Mouse (Mus musculus) ES-Bruce4 (cell line): ENCODE data around the gene Hsdl2.

Experiments used
- CTCF ChIP-seq: IDR thresholded peaks from one replicate; pipeline ENCODE4 v1.8.1; 2011; ENCODE audit warnings: low read depth, low read length
- EP300 ChIP-seq: IDR thresholded peaks from 2 replicates; pipeline ENCODE4 v1.6.1; 2011; ENCODE audit warnings: low read depth, low read length; ENCODE audit not compliant: insufficient read depth
- POLR2A ChIP-seq: IDR thresholded peaks from one replicate; pipeline ENCODE4 v1.8.1; 2011; ENCODE audit warnings: low read length; ENCODE audit not compliant: insufficient read depth

DNA sequence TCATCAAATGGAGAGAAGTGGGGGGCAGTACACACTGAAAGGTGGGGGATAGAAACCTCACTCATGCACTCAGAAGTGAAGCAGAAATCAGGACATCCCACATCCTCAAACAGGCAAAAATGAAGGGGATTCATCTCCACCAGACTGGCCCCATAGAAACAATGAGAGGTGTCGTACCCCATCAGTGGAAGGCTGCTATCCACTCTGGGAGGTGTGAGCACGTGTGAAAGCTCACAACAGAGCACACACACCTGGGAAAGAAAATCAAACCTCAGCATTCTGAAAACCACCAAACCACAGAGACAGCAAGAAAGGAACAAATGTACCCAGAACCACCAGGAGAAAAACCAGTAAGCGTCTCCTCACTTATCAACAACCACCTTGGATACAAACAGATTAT is 17.2 kb upstream of the Hsdl2 start:
- TF ChIP-seq CTCF (no peak), EP300 (no peak), POLR2A (no peak)
